ENCODE assay signal across 8 mouse cellular contexts in genomic region chr16:91044270-91045182, GRCm38 (mm10). TPM values are rescaled to one million over a fixed set of nuclear protein-coding genes. Genes with fewer than 3 reads are reported as not detected.
DNase-seq lines count a peak whose midpoint lies in the region; ATAC-seq lines count a peak whose summit lies in the region.

TSS of gene Paxbp1 (minus strand) at chr16:91044543.

- ATAC-seq in megakaryocyte progenitor cell, adult 5-6 weeks (replicated peaks; ENCODE audit: poor library complexity), result peak; percentile 92

- DNase-seq in adipocyte (ENCODE audit: low spot score), result peak; percentile 100
- DNase-seq in embryo, embryonic 10 days (ENCODE audit: low spot score), result peak; percentile 100
- peak; percentile 99 for DNase-seq in gastrocnemius, postnatal 10 days
- DNase-seq in induced T-regulatory cell, adult 2 months (ENCODE audit: low read depth), result peak; percentile 100
- peak; percentile 97 to 99 for DNase-seq in left cerebral cortex, adult 9 months (ENCODE audit: low spot score in 2 of 2)
- DNase-seq in right cerebral cortex, postnatal 14 days, result peak; percentile 99
- peak; percentile 97 to 99 for DNase-seq in urinary bladder, postnatal 36 days (ENCODE audit: low spot score in 2 of 2)

RNA-seq across cellular contexts. Expression of gene Paxbp1, which starts in this region (rescaled TPM):
- 10 to 100 TPM; 12.8 to 26.2 TPM for total RNA-seq in gastrocnemius, postnatal 10 days (2021)
- total RNA-seq in megakaryocyte progenitor cell, adult 5-6 weeks (2015), result 69.4 and 95.7 TPM in 2 replicates
- total RNA-seq in megakaryocyte progenitor cell, adult 5-6 weeks (2017), result 77.0 and 96.2 TPM in 2 replicates

Comparison
In these comparisons a context has a peak if more than half of its experiments do, and no peak if none do; other contexts are left out.
1. Peak in every context shown above with its lines: DNase-seq and ATAC-seq.